Mouse (Mus musculus): ENCODE measurements around the gene Zfp866. TPM values are rescaled to one million over a fixed set of nuclear protein-coding genes. Genes with fewer than 3 reads are reported as not detected.

The Zfp866 gene
- total and polyA plus RNA-seq, 3 experiments, result 8.5 to 16.1 (median 15.6) TPM

- no peaks in the 10 kb centered on the region for H3K27me3 ChIP-seq (ENCODE audit: control insufficient read depth, insufficient read depth, low read length)
- no peaks in the 10 kb centered on the region for H3K36me3 ChIP-seq (ENCODE audit: control insufficient read depth, insufficient read depth, low read length)
- H3K4me1 ChIP-seq (ENCODE audit: control insufficient read depth, insufficient read depth, low read length), result peaks cover 3% of the 10 kb centered on the region
- no peaks in the 10 kb centered on the region for H3K79me2 ChIP-seq (replicated peaks; ENCODE audit: control insufficient read depth, insufficient read depth, low read length)
- TF ChIP-seq POLR2A (IDR thresholded peaks at IDR 0.05; ENCODE audit: insufficient read depth, low read depth, low read length), result peak; percentile 99
- TF ChIP-seq EP300 (IDR thresholded peaks at IDR 0.05; ENCODE audit: insufficient read depth, low read depth, low read length), result peak; percentile 63; the same call in 1 of the 2 replicates
- 0 out of 2 replicates have a peak, but pooled peaks have one; percentile 2 for TF ChIP-seq CTCF (IDR thresholded peaks at IDR 0.05)
- peak; percentile 97 to 98 for DNase-seq
- intact Hi-C loops (cut with DNase I), result loop anchor here (1.0 to 5.0 kb wide), 3 partner anchors 23 to 43 kb away; partner anchors contain the start of genes Atp13a1 and Zfp866
- H3K9ac ChIP-seq (ENCODE audit: low read depth, low read length), result peak within 1 kb of the TSS; percentile 92
- 3% methylated on average over 48 of the region's 48 CpGs for WGBS
- peak within 1 kb of the TSS; percentile 88 for H3K4me3 ChIP-seq
- peak within 1 kb of the TSS; percentile 99 for H3K27ac ChIP-seq
These were observed 41.2 kb downstream of the Zfp866 start, which contains the start of gene Zfp963 for GRCm38 (mm10) chr8:69749544-69750454. Gene Zfp963 (minus strand): TSS chr8:69749970.

GRCm38 (mm10) chr8:69741231-69741630 lies 49.7 kb downstream of the Zfp866 start:
- intact Hi-C loops (cut with DNase I), result no loop called here
- Histone ChIP-seq H3K79me2 (replicated peaks; ENCODE audit: control insufficient read depth, insufficient read depth, low read length) (no peaks in the 10 kb centered on the region), H3K4me1 (ENCODE audit: control insufficient read depth, insufficient read depth, low read length) (no peaks in the 10 kb centered on the region; the same call in 1 of the 2 replicates), H3K4me3 (no peak overlapping the region), H3K27me3 (ENCODE audit: control insufficient read depth, insufficient read depth, low read length) (no peaks in the 10 kb centered on the region), H3K27ac (no peak overlapping the region), H3K9ac (ENCODE audit: low read depth, low read length) (no peak overlapping the region), H3K36me3 (ENCODE audit: control insufficient read depth, insufficient read depth, low read length) (no peaks in the 10 kb centered on the region)
- no peak for TF ChIP-seq EP300 (IDR thresholded peaks at IDR 0.05; ENCODE audit: insufficient read depth, low read depth, low read length)
- no peak for TF ChIP-seq POLR2A (IDR thresholded peaks at IDR 0.05; ENCODE audit: insufficient read depth, low read depth, low read length)
- no peak for TF ChIP-seq CTCF (IDR thresholded peaks at IDR 0.05)
- 83% methylated on average over 2 of the region's 2 CpGs for WGBS
- no peak for DNase-seq

GRCm38 (mm10) chr8:69740763-69741162 lies 50.2 kb downstream of the Zfp866 start:
- Histone ChIP-seq H3K27me3 (ENCODE audit: control insufficient read depth, insufficient read depth, low read length) (no peaks in the 10 kb centered on the region), H3K36me3 (ENCODE audit: control insufficient read depth, insufficient read depth, low read length) (no peaks in the 10 kb centered on the region), H3K79me2 (replicated peaks; ENCODE audit: control insufficient read depth, insufficient read depth, low read length) (no peaks in the 10 kb centered on the region), H3K9ac (ENCODE audit: low read depth, low read length) (no peak overlapping the region), H3K4me1 (ENCODE audit: control insufficient read depth, insufficient read depth, low read length) (no peaks in the 10 kb centered on the region; the same call in 1 of the 2 replicates), H3K27ac (no peak overlapping the region), H3K4me3 (no peak overlapping the region)
- 83% methylated on average over 6 of the region's 6 CpGs for WGBS
- DNase-seq, result no peak
- intact Hi-C loops (cut with DNase I), result no loop called here
- no peak for TF ChIP-seq POLR2A (IDR thresholded peaks at IDR 0.05; ENCODE audit: insufficient read depth, low read depth, low read length)
- no peak for TF ChIP-seq EP300 (IDR thresholded peaks at IDR 0.05; ENCODE audit: insufficient read depth, low read depth, low read length)

- 75% methylated on average over 1 of the region's 1 CpGs for WGBS
- no peak for DNase-seq
- intact Hi-C loops (cut with DNase I), result no loop called here
- H3K79me2 ChIP-seq (replicated peaks; ENCODE audit: control insufficient read depth, insufficient read depth, low read length), result no peaks in the 10 kb centered on the region
- H3K4me1 ChIP-seq (ENCODE audit: control insufficient read depth, insufficient read depth, low read length), result no peaks in the 10 kb centered on the region
- TF ChIP-seq POLR2A (IDR thresholded peaks at IDR 0.05; ENCODE audit: insufficient read depth, low read depth, low read length) (no peak), CTCF (IDR thresholded peaks at IDR 0.05) (no peak), EP300 (IDR thresholded peaks at IDR 0.05; ENCODE audit: insufficient read depth, low read depth, low read length) (no peak)
- no peaks in the 10 kb centered on the region for H3K27me3 ChIP-seq (ENCODE audit: control insufficient read depth, insufficient read depth, low read length)
- no peak overlapping the region for H3K9ac ChIP-seq (ENCODE audit: low read depth, low read length)
- H3K36me3 ChIP-seq (ENCODE audit: control insufficient read depth, insufficient read depth, low read length), result no peaks in the 10 kb centered on the region
- no peak overlapping the region for H3K4me3 ChIP-seq
- no peak overlapping the region for H3K27ac ChIP-seq
These were observed 55.5 kb downstream of the Zfp866 start for GRCm38 (mm10) chr8:69735495-69735894.

GRCm38 (mm10) chr8:69717232-69717580 lies 73.8 kb downstream of the Zfp866 start:
- intact Hi-C loops (cut with DNase I), result loop anchor here (1.0 to 10.0 kb wide), 4 partner anchors 32 to 185 kb away; partner anchors contain the start of genes Atp13a1, Gm20422, Ndufa13 and Tssk6
- WGBS, result 44% methylated on average over 5 of the region's 5 CpGs
- Histone ChIP-seq H3K27me3 (ENCODE audit: control insufficient read depth, insufficient read depth, low read length) (no peaks in the 10 kb centered on the region), H3K4me3 (peak overlapping the region; percentile 76), H3K9ac (ENCODE audit: low read depth, low read length) (peak overlapping the region; percentile 13; the same call in 1 of the 2 replicates), H3K36me3 (ENCODE audit: control insufficient read depth, insufficient read depth, low read length) (peaks cover 11% of the 10 kb centered on the region; the same call in 1 of the 2 replicates), H3K4me1 (ENCODE audit: control insufficient read depth, insufficient read depth, low read length) (peaks cover 6% of the 10 kb centered on the region), H3K79me2 (replicated peaks; ENCODE audit: control insufficient read depth, insufficient read depth, low read length) (peaks cover 8% of the 10 kb centered on the region), H3K27ac (peak overlapping the region; percentile 47)
- no peak for DNase-seq
- no peak for TF ChIP-seq POLR2A (IDR thresholded peaks at IDR 0.05; ENCODE audit: insufficient read depth, low read depth, low read length)
- no peak for TF ChIP-seq CTCF (IDR thresholded peaks at IDR 0.05)
- TF ChIP-seq EP300 (IDR thresholded peaks at IDR 0.05; ENCODE audit: insufficient read depth, low read depth, low read length), result no peak

All from heart, adult 2 months (tissue).